Comparison of ENCODE assay signal across 11 mouse cellular contexts in the genomic region with DNA sequence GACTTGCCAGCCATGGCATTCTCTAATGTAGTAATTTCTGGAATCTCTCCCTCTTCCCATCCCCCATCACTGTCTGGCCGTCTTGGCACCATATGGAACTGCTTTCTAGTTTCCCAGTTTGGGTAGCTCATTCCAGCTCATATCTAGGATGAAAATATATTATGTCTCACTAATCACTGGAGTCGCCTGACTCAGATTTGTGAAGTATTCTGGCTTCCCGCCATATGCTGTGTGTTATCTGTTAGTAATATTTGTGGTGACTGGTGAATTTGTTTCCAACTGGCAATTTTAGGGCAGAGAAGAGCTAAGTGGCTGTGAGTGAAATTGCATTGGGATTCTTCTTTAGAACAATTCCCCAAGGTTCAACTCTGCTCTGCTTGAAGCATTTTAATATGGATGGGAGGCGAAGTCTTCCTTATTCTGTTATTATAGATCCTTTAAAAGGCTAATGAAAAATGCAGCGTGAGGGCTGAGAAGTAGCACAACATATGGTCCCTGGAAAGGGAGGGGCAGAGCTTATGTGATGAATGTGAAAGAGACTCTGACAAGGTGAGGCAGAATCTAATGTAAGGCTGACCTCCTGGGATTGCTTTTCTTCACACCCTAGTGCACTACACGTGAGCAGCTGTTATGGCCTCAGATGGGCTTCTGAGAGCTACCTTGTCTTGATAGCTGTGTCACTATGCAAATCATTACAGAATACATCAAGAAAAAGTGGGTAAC.
DNase-seq lines count a peak whose midpoint lies in the region; ATAC-seq and TF ChIP-seq lines count a peak whose summit lies in the region.
"Had no signal": no experiment of that assay in that cellular context is flagged by ENCODE, and none has a peak within 500 bp of the region (broad histone marks: within the 10 kb centered on the region; RNA-seq: fewer than 3 reads in every experiment).

No protein-coding gene starts in this region.

- DNase-seq in lung, embryonic 14.5 days: peak; percentile 89
- DNase-seq in lung, postnatal 25 days (ENCODE audit: low spot score): no peak
- DNase-seq in embryo, embryonic 10.5 days (ENCODE audit: low spot score): peak; percentile 20
- DNase-seq in mesoderm, embryonic 11.5 days (ENCODE audit: low read depth, low spot score): peak; percentile 34
- DNase-seq in gastrocnemius, postnatal 25 days: no peak
- no peak for DNase-seq in gastrocnemius, postnatal 14 days

- no peaks in the 10 kb centered on the region for H3K36me3 ChIP-seq in lung, embryonic 14.5 days (ENCODE audit: insufficient read depth)
- no peaks in the 10 kb centered on the region for H3K36me3 ChIP-seq in forebrain, embryonic 16.5 days (ENCODE audit: control insufficient read depth, insufficient read depth)
- no peaks in the 10 kb centered on the region for H3K36me3 ChIP-seq in kidney, embryonic 16.5 days (ENCODE audit: insufficient read depth, low read length)
- H3K36me3 ChIP-seq: G1E had no signal

- intact Hi-C loops in gastrocnemius, postnatal 14 days (cut with DNase I; ENCODE audit: low total_unique reads): no loop called here

- H3K9me3 ChIP-seq in lung, embryonic 14.5 days (ENCODE audit: low read depth, low read length): no peaks in the 10 kb centered on the region
- no peaks in the 10 kb centered on the region for H3K9me3 ChIP-seq in forebrain, embryonic 16.5 days (ENCODE audit: control insufficient read depth, low read length)
- no peaks in the 10 kb centered on the region for H3K9me3 ChIP-seq in kidney, embryonic 16.5 days (ENCODE audit: low read length)

- ATAC-seq in lung, embryonic 14.5 days (ENCODE audit: insufficient read depth): peak; percentile 94
- ATAC-seq in forebrain, embryonic 16.5 days: peak; percentile 95
- no peak for ATAC-seq in kidney, embryonic 16.5 days (ENCODE audit: low FRiP score, low TSS enrichment)
- ATAC-seq: intestine, postnatal 0 days; lung, postnatal 0 days had no signal

- no peak for TF ChIP-seq CTCF in lung, embryonic 14.5 days (IDR thresholded peaks at IDR 0.05; ENCODE audit: low read depth)

- no peak overlapping the region for H3K4me3 ChIP-seq in lung, embryonic 14.5 days (ENCODE audit: low read depth, low read length)
- H3K4me3 ChIP-seq in forebrain, embryonic 16.5 days (replicated peaks; ENCODE audit: low read length): no peak overlapping the region
- no peak overlapping the region for H3K4me3 ChIP-seq in kidney, embryonic 16.5 days (ENCODE audit: low read length)

- no peak overlapping the region for H3K9ac ChIP-seq in lung, embryonic 14.5 days
- H3K9ac ChIP-seq in forebrain, embryonic 16.5 days (replicated peaks; ENCODE audit: low read depth, low read length): no peak overlapping the region
- no peak overlapping the region for H3K9ac ChIP-seq in kidney, embryonic 16.5 days (replicated peaks; ENCODE audit: low read length)

- H3K4me1 ChIP-seq in lung, embryonic 14.5 days (ENCODE audit: insufficient read depth): no peaks in the 10 kb centered on the region
- peaks cover 5% of the 10 kb centered on the region; the same call in 1 of the 2 replicates for H3K4me1 ChIP-seq in forebrain, embryonic 16.5 days (replicated peaks; ENCODE audit: control insufficient read depth, insufficient read depth, low read length)
- H3K4me1 ChIP-seq in kidney, embryonic 16.5 days (ENCODE audit: insufficient read depth, low read length): no peaks in the 10 kb centered on the region

- no peaks in the 10 kb centered on the region for H3K27me3 ChIP-seq in lung, embryonic 14.5 days (ENCODE audit: insufficient read depth, low read length)
- no peaks in the 10 kb centered on the region for H3K27me3 ChIP-seq in forebrain, embryonic 16.5 days (replicated peaks; ENCODE audit: control insufficient read depth, insufficient read depth, low read length)
- no peaks in the 10 kb centered on the region for H3K27me3 ChIP-seq in kidney, embryonic 16.5 days (ENCODE audit: insufficient read depth, low read length)

- 36% methylated on average over 6 of the region's 6 CpGs for WGBS in lung, embryonic 14.5 days
- WGBS in forebrain, embryonic 16.5 days: 48% methylated on average over 6 of the region's 6 CpGs
- 65% methylated on average over 6 of the region's 6 CpGs for WGBS in kidney, embryonic 16.5 days

- H3K27ac ChIP-seq in lung, embryonic 14.5 days (ENCODE audit: low read depth): peak overlapping the region; percentile 46
- peak overlapping the region; percentile 20 for H3K27ac ChIP-seq in forebrain, embryonic 16.5 days (ENCODE audit: low read length)
- H3K27ac ChIP-seq in kidney, embryonic 16.5 days (ENCODE audit: low read length): no peak overlapping the region

- no peak overlapping the region for H3K4me2 ChIP-seq in lung, embryonic 14.5 days
- no peak overlapping the region for H3K4me2 ChIP-seq in forebrain, embryonic 16.5 days (ENCODE audit: low read length)
- H3K4me2 ChIP-seq in kidney, embryonic 16.5 days (replicated peaks; ENCODE audit: low read depth, low read length): no peak overlapping the region

Comparison
In these comparisons a context has a peak if more than half of its experiments do, and no peak if none do; other contexts are left out.
1. DNase-seq: peak in lung, embryonic 14.5 days (single experiment), embryo, embryonic 10.5 days (single experiment) and mesoderm, embryonic 11.5 days (single experiment); none in lung, postnatal 25 days (single experiment), gastrocnemius, postnatal 25 days (single experiment) and gastrocnemius, postnatal 14 days (single experiment).